Mouse (Mus musculus): ENCODE measurements around the gene Ccdc51. TPM values are rescaled to one million over a fixed set of nuclear protein-coding genes. Genes with fewer than 3 reads are reported as not detected.
A peak's percentile ranks its signal among the peaks of the same experiment; 100 is the strongest.

The Ccdc51 gene
- polyA plus RNA-seq, 1 experiment = 1.6 TPM

GRCm38 (mm10) chr9:109092799-109093198, 10.5 kb downstream of the Ccdc51 start:
- H3K4me3 ChIP-seq (ENCODE audit: control insufficient read depth, low read depth, low read length) = no peak overlapping the region
- H3K4me1 ChIP-seq (ENCODE audit: control insufficient read depth, insufficient read depth, low read length) = peaks cover 17% of the 10 kb centered on the region
- no peaks in the 10 kb centered on the region for H3K36me3 ChIP-seq (ENCODE audit: control insufficient read depth, insufficient read depth, low read length)
- no peaks in the 10 kb centered on the region for H3K27me3 ChIP-seq (ENCODE audit: control insufficient read depth, insufficient read depth, low read length)
- no peak overlapping the region for H3K27ac ChIP-seq (ENCODE audit: control insufficient read depth, insufficient read depth, low read depth, low read length)
- no peak for TF ChIP-seq CTCF (IDR thresholded peaks at IDR 0.05; ENCODE audit: control insufficient read depth, insufficient read depth, insufficient replicate concordance, low read depth, low read length)

GRCm38 (mm10) chr9:109093786-109094552, 11.7 kb downstream of the Ccdc51 start:
- Histone ChIP-seq H3K4me3 (ENCODE audit: control insufficient read depth, low read depth, low read length) (no peak overlapping the region), H3K27ac (ENCODE audit: control insufficient read depth, insufficient read depth, low read depth, low read length) (no peak overlapping the region), H3K4me1 (ENCODE audit: control insufficient read depth, insufficient read depth, low read length) (peaks cover 17% of the 10 kb centered on the region), H3K36me3 (ENCODE audit: control insufficient read depth, insufficient read depth, low read length) (no peaks in the 10 kb centered on the region), H3K27me3 (ENCODE audit: control insufficient read depth, insufficient read depth, low read length) (no peaks in the 10 kb centered on the region)
- no peak for TF ChIP-seq POLR2A (IDR thresholded peaks at IDR 0.05; ENCODE audit: control insufficient read depth, low read depth, low read length)
- TF ChIP-seq CTCF (IDR thresholded peaks at IDR 0.05; ENCODE audit: control insufficient read depth, insufficient read depth, insufficient replicate concordance, low read depth, low read length) = no peak

- Histone ChIP-seq H3K4me3 (ENCODE audit: control insufficient read depth, low read depth, low read length) (peak overlapping the region; percentile 86), H3K4me1 (ENCODE audit: control insufficient read depth, insufficient read depth, low read length) (peaks cover 17% of the 10 kb centered on the region), H3K27me3 (ENCODE audit: control insufficient read depth, insufficient read depth, low read length) (no peaks in the 10 kb centered on the region), H3K36me3 (ENCODE audit: control insufficient read depth, insufficient read depth, low read length) (no peaks in the 10 kb centered on the region), H3K27ac (ENCODE audit: control insufficient read depth, insufficient read depth, low read depth, low read length) (peak overlapping the region; percentile 63)
- no peak for TF ChIP-seq POLR2A (IDR thresholded peaks at IDR 0.05; ENCODE audit: control insufficient read depth, low read depth, low read length)
- no peak for TF ChIP-seq CTCF (IDR thresholded peaks at IDR 0.05; ENCODE audit: control insufficient read depth, insufficient read depth, insufficient replicate concordance, low read depth, low read length)
These were observed 12.4 kb downstream of the Ccdc51 start for GRCm38 (mm10) chr9:109094553-109095136.

- TF ChIP-seq CTCF (IDR thresholded peaks at IDR 0.05; ENCODE audit: control insufficient read depth, insufficient read depth, insufficient replicate concordance, low read depth, low read length) (no peak), POLR2A (IDR thresholded peaks at IDR 0.05; ENCODE audit: control insufficient read depth, low read depth, low read length) (peak; percentile 27)
- Histone ChIP-seq H3K4me1 (ENCODE audit: control insufficient read depth, insufficient read depth, low read length) (peaks cover 17% of the 10 kb centered on the region), H3K36me3 (ENCODE audit: control insufficient read depth, insufficient read depth, low read length) (no peaks in the 10 kb centered on the region), H3K27me3 (ENCODE audit: control insufficient read depth, insufficient read depth, low read length) (no peaks in the 10 kb centered on the region), H3K4me3 (ENCODE audit: control insufficient read depth, low read depth, low read length) (peak within 1 kb of the TSS; percentile 86), H3K27ac (ENCODE audit: control insufficient read depth, insufficient read depth, low read depth, low read length) (peak within 1 kb of the TSS; percentile 63)
These were observed 13.1 kb downstream of the Ccdc51 start, which contains the start of gene Plxnb1 for GRCm38 (mm10) chr9:109095137-109095982. Gene Plxnb1 (plus strand): TSS chr9:109095389.

GRCm38 (mm10) chr9:109096251-109096661, 14.0 kb downstream of the Ccdc51 start:
- H3K4me1 ChIP-seq (ENCODE audit: control insufficient read depth, insufficient read depth, low read length) = peaks cover 17% of the 10 kb centered on the region
- TF ChIP-seq POLR2A (IDR thresholded peaks at IDR 0.05; ENCODE audit: control insufficient read depth, low read depth, low read length) = no peak
- no peak for TF ChIP-seq CTCF (IDR thresholded peaks at IDR 0.05; ENCODE audit: control insufficient read depth, insufficient read depth, insufficient replicate concordance, low read depth, low read length)
- peak overlapping the region; percentile 56 for H3K27ac ChIP-seq (ENCODE audit: control insufficient read depth, insufficient read depth, low read depth, low read length)
- no peaks in the 10 kb centered on the region for H3K36me3 ChIP-seq (ENCODE audit: control insufficient read depth, insufficient read depth, low read length)
- H3K4me3 ChIP-seq (ENCODE audit: control insufficient read depth, low read depth, low read length) = peak overlapping the region; percentile 79
- no peaks in the 10 kb centered on the region for H3K27me3 ChIP-seq (ENCODE audit: control insufficient read depth, insufficient read depth, low read length)

- H3K27ac ChIP-seq (ENCODE audit: control insufficient read depth, insufficient read depth, low read depth, low read length) = no peak overlapping the region
- no peaks in the 10 kb centered on the region for H3K36me3 ChIP-seq (ENCODE audit: control insufficient read depth, insufficient read depth, low read length)
- H3K4me3 ChIP-seq (ENCODE audit: control insufficient read depth, low read depth, low read length) = no peak overlapping the region
- TF ChIP-seq CTCF (IDR thresholded peaks at IDR 0.05; ENCODE audit: control insufficient read depth, insufficient read depth, insufficient replicate concordance, low read depth, low read length) (no peak), POLR2A (IDR thresholded peaks at IDR 0.05; ENCODE audit: control insufficient read depth, low read depth, low read length) (no peak)
- H3K4me1 ChIP-seq (ENCODE audit: control insufficient read depth, insufficient read depth, low read length) = peaks cover 17% of the 10 kb centered on the region
- no peaks in the 10 kb centered on the region for H3K27me3 ChIP-seq (ENCODE audit: control insufficient read depth, insufficient read depth, low read length)
These were observed 14.6 kb downstream of the Ccdc51 start for GRCm38 (mm10) chr9:109096856-109097255.

- H3K36me3 ChIP-seq (ENCODE audit: control insufficient read depth, insufficient read depth, low read length) = no peaks in the 10 kb centered on the region
- TF ChIP-seq POLR2A (IDR thresholded peaks at IDR 0.05; ENCODE audit: control insufficient read depth, low read depth, low read length) (no peak), CTCF (IDR thresholded peaks at IDR 0.05; ENCODE audit: control insufficient read depth, insufficient read depth, insufficient replicate concordance, low read depth, low read length) (no peak)
- H3K4me1 ChIP-seq (ENCODE audit: control insufficient read depth, insufficient read depth, low read length) = peaks cover 17% of the 10 kb centered on the region
- no peak overlapping the region for H3K27ac ChIP-seq (ENCODE audit: control insufficient read depth, insufficient read depth, low read depth, low read length)
- H3K4me3 ChIP-seq (ENCODE audit: control insufficient read depth, low read depth, low read length) = no peak overlapping the region
- H3K27me3 ChIP-seq (ENCODE audit: control insufficient read depth, insufficient read depth, low read length) = no peaks in the 10 kb centered on the region
These were observed 15.0 kb downstream of the Ccdc51 start for GRCm38 (mm10) chr9:109097291-109097690.
